Mouse (Mus musculus): ENCODE results near the gene BC030499.

Gene BC030499

GRCm38 (mm10) chr11:78305272-78305671, 14.6 kb downstream of the BC030499 start:
- DNase-seq (ENCODE audit: low spot score): no peak

GRCm38 (mm10) chr11:78310861-78311511, 20.3 kb downstream of the BC030499 start:
- DNase-seq (ENCODE audit: low spot score): peak; percentile 32

- no peak for DNase-seq (ENCODE audit: low spot score)
Observed at GRCm38 (mm10) chr11:78313662-78314061, 23.0 kb downstream of the BC030499 start.

- DNase-seq (ENCODE audit: low spot score): no peak
Observed at GRCm38 (mm10) chr11:78318411-78318810, 27.8 kb downstream of the BC030499 start.

- no peak for DNase-seq (ENCODE audit: low spot score)
Observed at GRCm38 (mm10) chr11:78322076-78322831, 31.6 kb downstream of the BC030499 start.

- DNase-seq (ENCODE audit: low spot score): peak; percentile 51
Observed at GRCm38 (mm10) chr11:78322860-78323259, 32.2 kb downstream of the BC030499 start, which contains the start of gene Aldoc. Gene Aldoc (plus strand): TSS chr11:78322968.

- no peak for DNase-seq (ENCODE audit: low spot score)
Observed at GRCm38 (mm10) chr11:78324000-78324785, 33.6 kb downstream of the BC030499 start.

GRCm38 (mm10) chr11:78324965-78325364, 34.3 kb downstream of the BC030499 start:
- no peak for DNase-seq (ENCODE audit: low spot score)

- no peak for DNase-seq (ENCODE audit: low spot score)
Observed at GRCm38 (mm10) chr11:78327215-78327614, 36.6 kb downstream of the BC030499 start.

GRCm38 (mm10) chr11:78327634-78328511, 37.2 kb downstream of the BC030499 start, which contains the start of gene Pigs:
Gene Pigs (plus strand): TSS chr11:78328415.
- peak; percentile 97 for DNase-seq (ENCODE audit: low spot score)

- no peak for DNase-seq (ENCODE audit: low spot score)
Observed at GRCm38 (mm10) chr11:78328512-78329056, 37.9 kb downstream of the BC030499 start.

GRCm38 (mm10) chr11:78332676-78333075, 42.0 kb downstream of the BC030499 start:
- DNase-seq (ENCODE audit: low spot score): no peak

GRCm38 (mm10) chr11:78333992-78334391, 43.4 kb downstream of the BC030499 start:
- no peak for DNase-seq (ENCODE audit: low spot score)

GRCm38 (mm10) chr11:78337040-78337439, 46.4 kb downstream of the BC030499 start:
- no peak for DNase-seq (ENCODE audit: low spot score)

- no peak for DNase-seq (ENCODE audit: low spot score)
Observed at GRCm38 (mm10) chr11:78341702-78342101, 51.1 kb downstream of the BC030499 start.

- DNase-seq (ENCODE audit: low spot score): peak; percentile 77
Observed at GRCm38 (mm10) chr11:78343381-78344327, 53.0 kb downstream of the BC030499 start, which contains the start of gene Unc119. Gene Unc119 (plus strand): TSS chr11:78343482.

GRCm38 (mm10) chr11:78344328-78344889, 53.8 kb downstream of the BC030499 start:
- DNase-seq (ENCODE audit: low spot score): no peak

GRCm38 (mm10) chr11:78344890-78345715, 54.5 kb downstream of the BC030499 start:
- peak; percentile 32 for DNase-seq (ENCODE audit: low spot score)

GRCm38 (mm10) chr11:78345801-78346200, 55.2 kb downstream of the BC030499 start:
- DNase-seq (ENCODE audit: low spot score): no peak

All from retina, embryonic 14.5 days (tissue).